Mouse (Mus musculus) lung, postnatal 0 days (tissue): ENCODE results near the gene Zfp1.

Experiments
- CTCF ChIP-seq: IDR thresholded peaks from 2 replicates; pipeline ENCODE4 v1.5.1; 2016; ENCODE audit warnings: antibody characterized with exemption, mild to moderate bottlenecking
- EP300 ChIP-seq: IDR thresholded peaks from 2 replicates; pipeline ENCODE4 v1.6.1; 2016; ENCODE audit warnings: antibody characterized with exemption, mild to moderate bottlenecking, control low read depth

DNA sequence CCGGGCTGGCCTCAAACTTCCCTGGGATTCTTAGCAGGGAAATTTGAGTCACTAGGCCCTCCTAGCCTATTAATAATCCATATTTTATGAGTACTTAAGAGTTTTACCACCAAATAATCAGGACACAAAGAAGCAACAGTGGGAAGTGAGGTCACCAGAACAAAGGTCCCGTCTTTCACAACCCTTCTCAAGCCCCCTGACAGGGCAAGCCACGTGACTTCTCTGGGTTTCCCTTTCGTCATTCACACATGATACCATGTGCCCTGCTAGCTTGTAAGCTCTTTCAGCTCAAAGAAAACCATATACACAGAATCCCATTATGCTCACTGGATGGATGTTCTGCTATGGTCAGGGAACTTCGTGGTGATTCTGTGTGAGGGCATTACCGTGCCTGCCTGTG, 25.4 kb upstream of the Zfp1 start:
- TF ChIP-seq EP300 (no peak), CTCF (no peak)
